Mouse (Mus musculus) lung, postnatal 4 days (tissue): ENCODE results near the gene Prickle4.
A peak's percentile ranks its signal among the peaks of the same experiment; 100 is the strongest.
"Not testable (repeated sequence)": the region's sequence is repeated elsewhere in the genome, so short reads cannot be mapped to it uniquely, and the experiment has no call there.

Source experiments
- DNase-seq, 2 experiments: peaks; one replicate each; pipeline ENCODE4 v3.0.0; 2021

Prickle4 gene

DNA sequence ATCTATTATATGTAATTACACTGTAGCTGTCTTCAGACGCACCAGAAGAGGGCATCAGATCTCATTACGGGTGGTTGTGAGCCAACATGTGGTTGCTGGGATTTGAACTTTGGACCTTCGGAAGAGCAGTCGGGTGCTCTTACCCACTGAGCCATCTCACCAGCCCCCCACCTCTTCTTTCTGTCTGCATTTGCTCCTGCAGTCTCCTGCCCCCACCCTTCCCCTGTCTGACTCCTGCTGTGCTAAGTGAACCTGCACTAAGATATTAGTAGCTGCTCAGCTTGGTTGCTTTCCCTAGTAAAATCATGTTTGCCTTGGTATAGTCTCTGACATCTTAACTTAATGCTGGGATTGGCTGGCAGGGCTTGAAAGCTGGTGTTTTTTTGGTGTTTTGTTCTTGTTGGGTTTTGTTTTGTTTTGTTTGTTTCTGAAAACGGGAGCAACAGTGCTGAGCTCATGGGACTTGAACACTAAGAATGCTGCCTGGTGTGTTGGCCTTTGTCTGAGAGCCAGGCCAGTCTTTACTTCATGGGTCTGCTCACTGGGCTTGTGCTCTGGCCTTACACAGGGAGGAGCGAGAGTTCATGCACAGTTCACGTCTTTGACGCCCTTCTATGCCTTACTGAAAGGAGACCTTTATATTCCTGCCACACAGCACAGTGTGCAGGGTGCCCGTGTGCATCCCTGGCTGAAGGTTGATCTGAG is 31.4 kb downstream of the Prickle4 start:
- no peak for DNase-seq

DNA sequence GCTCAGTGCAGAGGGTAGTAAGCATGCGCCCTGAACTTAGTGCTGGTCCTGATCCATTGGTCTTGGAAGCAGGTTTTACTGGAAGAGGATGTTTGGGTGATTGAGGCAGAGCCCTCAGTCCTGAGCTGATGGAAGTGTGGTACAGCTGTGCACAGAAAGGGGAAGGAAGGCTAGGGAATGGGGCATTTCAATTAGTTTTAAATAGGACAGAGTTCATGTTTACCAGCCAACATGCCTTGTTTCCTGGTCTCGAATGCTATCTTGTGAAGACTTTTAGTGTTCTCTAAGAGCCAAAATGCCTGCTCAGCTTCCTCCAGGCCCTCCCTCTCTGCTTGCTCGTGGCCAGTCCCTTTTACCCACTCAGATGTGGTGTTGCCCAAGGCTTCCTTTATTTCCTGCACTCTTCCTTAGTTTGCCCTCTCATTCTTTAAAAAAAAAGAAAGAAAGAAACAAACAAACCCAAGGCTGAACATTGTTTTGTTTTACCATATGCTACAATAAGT is 35.7 kb downstream of the Prickle4 start:
- DNase-seq: no peak

DNA sequence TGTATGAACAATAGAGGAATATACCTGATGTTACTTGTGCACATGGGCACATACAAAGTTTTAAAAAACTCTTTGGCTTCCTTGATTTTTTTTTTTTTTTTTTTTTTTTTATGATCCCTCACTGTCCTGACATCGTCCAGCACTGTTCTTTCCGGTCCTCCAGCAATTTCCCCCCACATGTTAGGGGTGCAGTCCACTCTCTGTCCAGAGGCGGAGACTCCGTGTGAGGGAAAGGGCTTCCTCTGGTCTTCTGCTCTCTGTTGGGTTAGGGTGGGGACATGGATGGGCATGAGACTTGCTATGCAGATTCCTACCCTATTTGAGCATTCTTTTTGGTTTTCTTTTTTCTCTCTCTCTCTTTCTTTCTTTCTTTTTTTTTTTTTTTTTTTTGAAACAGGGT is 36.6 kb downstream of the Prickle4 start:
- no peak for DNase-seq

DNA sequence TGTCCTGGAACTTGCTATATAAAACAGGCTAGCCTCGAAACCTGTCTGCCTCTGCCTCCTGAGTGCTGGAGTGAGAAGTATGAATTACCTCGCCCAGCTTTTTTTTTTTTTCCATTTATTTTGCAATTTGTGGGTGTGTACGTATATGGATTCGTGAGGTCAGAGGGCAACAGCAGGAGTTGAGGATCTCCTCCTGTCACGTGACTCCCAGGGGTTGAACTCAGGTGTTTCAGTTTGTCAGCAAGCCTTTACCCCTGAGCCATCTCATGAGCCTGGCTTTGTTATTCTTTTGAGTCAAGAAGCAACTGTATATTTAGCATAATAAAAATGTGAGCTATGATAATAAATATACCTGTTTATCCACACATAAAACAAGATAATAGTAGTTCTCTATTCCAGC is 38.8 kb downstream of the Prickle4 start:
- no peak for DNase-seq

DNA sequence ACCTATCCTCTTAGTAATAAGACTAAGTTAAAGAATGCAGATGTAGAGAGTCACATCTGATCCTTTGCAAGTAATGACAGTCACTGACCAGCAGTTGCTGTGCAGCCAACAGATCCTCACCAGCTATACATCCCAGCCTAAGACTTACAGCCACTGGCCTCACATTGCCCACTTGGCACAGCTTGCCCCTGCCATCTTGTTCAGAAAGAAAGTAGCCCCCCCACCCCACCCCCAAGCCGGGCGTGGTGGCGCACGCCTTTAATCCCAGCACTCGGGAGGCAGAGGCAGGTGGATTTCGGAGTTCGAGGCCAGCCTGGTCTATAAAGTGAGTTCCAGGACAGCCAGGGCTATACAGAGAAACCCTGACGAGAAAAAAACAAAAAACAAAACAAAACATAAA is 40.2 kb downstream of the Prickle4 start:
- not testable (repeated sequence) for DNase-seq

DNA sequence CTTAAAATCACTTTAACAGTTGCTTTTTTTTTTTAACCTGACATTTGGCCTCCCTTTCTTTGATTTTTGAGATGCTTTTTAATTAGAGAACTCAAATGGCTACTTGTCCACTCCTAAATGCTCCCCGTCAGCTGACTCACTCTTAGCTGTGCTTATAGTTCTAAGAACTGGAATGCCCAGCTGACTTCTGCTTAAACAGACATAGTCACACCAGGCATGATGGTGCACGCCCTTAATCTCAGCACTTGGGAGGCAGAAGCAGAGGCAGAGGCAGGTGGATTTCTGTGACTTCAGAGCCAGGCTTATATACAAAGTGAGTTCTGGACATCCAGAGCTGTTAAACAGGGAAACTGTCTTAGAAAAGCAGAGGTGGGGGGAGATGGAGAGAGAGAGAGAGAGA is 42.6 kb downstream of the Prickle4 start:
- DNase-seq: no peak

DNA sequence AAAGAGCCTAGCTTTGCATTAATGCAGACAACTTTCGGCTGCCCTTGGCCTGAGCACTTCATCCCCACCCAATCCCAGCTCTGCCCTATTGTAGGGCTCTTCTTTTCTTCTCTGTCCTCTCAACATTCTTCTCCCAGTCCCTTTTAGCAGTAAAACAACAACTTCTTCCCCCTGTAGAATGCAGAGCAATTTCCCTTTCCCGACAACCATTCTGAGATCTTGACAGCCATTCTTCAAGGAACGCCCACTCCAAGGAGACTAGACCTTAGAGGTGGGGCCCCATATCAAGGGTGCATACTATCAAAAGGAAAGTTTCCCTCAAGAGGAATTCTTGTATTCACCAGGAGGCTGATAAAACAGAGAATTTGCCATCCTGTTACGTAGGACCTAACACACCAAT is 45.6 kb downstream of the Prickle4 start:
- DNase-seq: no peak

GRCm38 (mm10) chr17:47646683-47647082 is 47.9 kb downstream of the Prickle4 start:
- peak; percentile 64 to 80 for DNase-seq

DNA sequence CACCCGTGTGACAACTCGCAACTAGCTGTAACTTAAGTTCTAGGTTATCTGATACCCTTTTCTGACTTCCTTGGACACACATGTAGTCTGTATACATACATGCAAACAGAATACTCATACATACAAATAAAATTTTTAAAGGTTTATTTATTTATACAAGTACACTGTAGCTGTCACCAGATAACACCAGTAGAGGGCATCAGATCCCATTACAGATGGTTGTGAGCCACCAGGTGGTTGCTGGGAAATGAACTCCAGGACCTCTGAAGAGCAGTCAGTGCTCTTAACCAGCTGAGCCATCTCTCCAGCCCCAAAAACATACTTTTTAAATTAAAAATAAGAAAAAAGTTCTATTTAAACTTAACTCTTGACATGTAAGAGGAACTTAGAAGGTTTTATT is 51.5 kb downstream of the Prickle4 start:
- DNase-seq: no peak
